Mouse (Mus musculus): Measurements from ENCODE around the gene Dnajc2.

DNA sequence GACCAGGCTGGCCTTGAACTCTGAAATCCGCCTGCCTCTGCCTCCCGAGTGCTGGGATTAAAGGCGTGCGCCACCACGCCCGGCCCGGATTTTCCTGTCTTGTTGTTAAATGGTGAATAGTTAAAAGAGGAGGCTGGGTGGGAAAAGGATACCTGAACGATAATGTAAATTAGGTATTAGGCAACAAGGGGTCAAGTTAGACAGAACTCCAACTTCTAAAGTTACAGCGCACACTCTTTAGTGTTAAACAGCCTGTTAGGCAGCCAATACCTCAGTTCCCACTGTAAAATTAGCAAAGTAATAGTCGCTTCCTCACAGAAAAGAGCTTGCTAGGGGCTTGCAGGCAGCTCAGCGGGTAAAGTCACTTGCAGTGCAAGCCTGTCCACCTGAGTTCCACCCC is 49.0 kb downstream of the Dnajc2 start:
- TF ChIP-seq EP300 (IDR thresholded peaks at IDR 0.05; ENCODE audit: insufficient read depth, low read depth, low read length) (no peak), CTCF (IDR thresholded peaks at IDR 0.05; ENCODE audit: low read depth, low read length) (no peak)

All from ES-Bruce4 (cell line).